Mouse (Mus musculus) right cerebral cortex, postnatal 14 days (tissue): ENCODE measurements around the gene Ahnak2.

Source experiments
- DNase-seq: peaks from one replicate; pipeline ENCODE4 v3.0.0; 2022

Gene Ahnak2

DNA sequence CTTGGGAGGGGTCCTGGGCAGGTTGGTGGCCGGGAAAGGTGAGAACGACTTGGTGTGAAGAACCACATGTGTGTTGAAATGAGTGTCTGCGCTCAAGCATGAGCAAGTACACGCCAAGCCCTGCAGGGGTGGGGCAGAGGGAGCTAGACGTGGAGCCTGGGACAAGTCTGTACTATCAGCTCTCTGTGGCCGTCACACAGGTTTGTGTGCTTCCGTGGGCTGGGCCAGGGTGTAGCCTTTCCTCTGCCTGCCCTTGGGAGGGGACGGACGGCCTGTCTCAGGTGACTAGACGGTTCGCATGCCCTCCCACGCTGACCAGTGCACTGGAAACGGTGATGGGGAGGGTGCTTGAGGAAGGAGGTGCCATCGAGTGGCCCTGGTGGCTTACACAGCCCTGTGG, 71.6 kb downstream of the Ahnak2 start:
- DNase-seq: no peak

DNA sequence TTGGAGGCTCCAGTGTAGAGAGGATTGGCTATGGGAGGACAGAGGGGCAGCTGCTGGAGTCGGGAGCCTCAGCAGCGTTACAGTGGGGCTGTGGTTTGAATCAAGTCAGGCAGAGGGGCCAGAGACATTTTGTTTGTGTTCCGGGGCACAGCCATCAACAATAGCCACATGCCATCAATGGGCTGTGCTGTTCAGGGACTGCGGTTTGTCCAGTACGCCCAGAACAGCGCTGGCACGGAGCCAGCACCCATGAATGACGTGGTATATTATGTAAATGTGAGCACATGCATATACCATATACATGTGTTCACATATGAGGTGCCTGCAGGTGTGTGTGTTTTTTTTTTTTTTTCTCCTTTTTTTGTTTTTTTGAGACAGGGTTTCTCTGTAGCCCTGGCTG, 74.7 kb downstream of the Ahnak2 start:
- no peak for DNase-seq

- peak; percentile 79 for DNase-seq
Observed at GRCm38 (mm10) chr12:112724077-112724805, 78.2 kb downstream of the Ahnak2 start.

- DNase-seq: no peak
Observed at GRCm38 (mm10) chr12:112723445-112723844, 79.0 kb downstream of the Ahnak2 start.

- no peak for DNase-seq
Observed at GRCm38 (mm10) chr12:112723028-112723330, 79.5 kb downstream of the Ahnak2 start.

DNA sequence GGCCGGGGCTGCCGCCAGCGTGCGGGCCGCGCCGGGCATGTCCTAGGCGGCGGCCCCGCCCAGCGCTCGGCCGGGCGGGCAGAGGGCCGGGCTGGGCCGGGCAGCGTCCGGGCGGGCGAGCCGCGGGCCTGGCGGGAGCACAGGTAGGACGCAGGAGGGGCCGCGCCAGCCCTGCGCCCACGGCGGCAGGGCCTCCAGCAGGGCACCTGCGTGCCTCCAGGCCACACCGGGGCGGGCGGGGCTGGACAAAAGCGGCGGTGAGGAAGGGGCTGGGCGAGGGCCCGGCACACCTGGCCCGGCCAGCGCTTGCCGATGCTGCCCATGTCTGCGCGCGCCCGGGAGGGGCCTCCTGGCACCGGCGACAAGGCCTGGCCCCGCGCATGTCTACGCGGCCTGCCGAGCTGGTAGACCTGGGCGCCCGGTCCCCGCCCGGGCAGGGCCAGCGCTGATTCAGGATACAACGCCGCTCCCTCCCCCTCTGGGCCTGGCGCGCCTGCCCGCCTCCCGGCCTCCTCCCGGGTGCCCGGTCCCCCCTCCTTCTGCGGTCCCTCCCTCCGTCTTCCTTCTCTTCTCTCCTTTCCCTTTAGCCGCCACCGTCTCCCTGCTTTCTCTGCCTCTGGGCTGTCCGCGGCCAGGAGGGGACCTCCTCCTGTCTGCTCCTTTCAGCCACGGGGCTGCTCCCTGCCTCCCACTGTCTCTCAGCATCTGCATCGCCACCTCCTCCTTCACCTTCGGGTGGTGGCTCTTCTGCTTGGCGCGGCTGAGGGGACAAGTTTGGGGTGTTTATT, 80.0 kb downstream of the Ahnak2 start:
- peak; percentile 44 for DNase-seq
